Mouse (Mus musculus) midbrain, embryonic 15.5 days (tissue): ENCODE results near the gene Serpinb3d. TPM values are rescaled to one million over a fixed set of nuclear protein-coding genes. Genes with fewer than 3 reads are reported as not detected.
"Not testable (repeated sequence)": the region's sequence is repeated elsewhere in the genome, so short reads cannot be mapped to it uniquely, and the experiment has no call there.

ENCODE experiments used
- ATAC-seq: fragments of 200-750 bp; cut with Nextera tagmentation; replicated peaks from 2 replicates; pipeline ENCODE4 v1.8.0; 2017; ENCODE audit warnings: moderate TSS enrichment
- H3K27ac ChIP-seq: fragments of 300-500 bp; sonication (generic); 2 replicates; pipeline ENCODE4 v1.5.1; 2015; ENCODE audit warnings: mild to moderate bottlenecking, inconsistent platforms
- H3K27me3 ChIP-seq: fragments of 300-500 bp; sonication (generic); replicated peaks from 2 replicates; pipeline ENCODE4 v1.6.1; 2015; ENCODE audit warnings: inconsistent platforms
- H3K36me3 ChIP-seq: fragments of 300-500 bp; sonication (generic); replicated peaks from 2 replicates; pipeline ENCODE4 v1.6.1; 2015; ENCODE audit warnings: inconsistent platforms
- H3K4me1 ChIP-seq: fragments of 300-500 bp; sonication (generic); 2 replicates; pipeline ENCODE4 v1.6.1; 2015; ENCODE audit warnings: inconsistent platforms
- H3K4me2 ChIP-seq: fragments of 300-500 bp; sonication (generic); 2 replicates; pipeline ENCODE4 v1.6.1; 2015; ENCODE audit warnings: inconsistent platforms, mild to moderate bottlenecking, moderate library complexity
- H3K4me3 ChIP-seq: fragments of 300-500 bp; sonication (generic); 2 replicates; pipeline ENCODE4 v1.5.1; 2015; ENCODE audit warnings: mild to moderate bottlenecking, inconsistent platforms
- H3K9ac ChIP-seq: fragments of 300-500 bp; sonication (generic); 2 replicates; pipeline ENCODE4 v1.6.1; 2015; ENCODE audit warnings: mild to moderate bottlenecking, inconsistent platforms
- H3K9me3 ChIP-seq: fragments of 300-500 bp; sonication (generic); 2 replicates; pipeline ENCODE4 v1.6.1; 2016; ENCODE audit warnings: inconsistent platforms
- WGBS: fragments of 180-500 bp; shearing (Covaris S2); methylation state at CpG from one replicate; pipeline ENCODE4 v1.1.7; 2015; ENCODE audit warnings: mixed read lengths; 5-methylcytosine and 5-hydroxymethylcytosine counted together
- polyA plus RNA-seq: library from polyadenylated mRNA; unstranded; fragments of >200 nt; fragmentation: Nextera tagmentation; extraction: Ambion mirVana; gene quantifications from 2 replicates; pipeline ENCODE4 v1.2.1, GENCODE M21; 2015

The Serpinb3d gene
- not detected in 2 replicates for polyA plus RNA-seq

DNA sequence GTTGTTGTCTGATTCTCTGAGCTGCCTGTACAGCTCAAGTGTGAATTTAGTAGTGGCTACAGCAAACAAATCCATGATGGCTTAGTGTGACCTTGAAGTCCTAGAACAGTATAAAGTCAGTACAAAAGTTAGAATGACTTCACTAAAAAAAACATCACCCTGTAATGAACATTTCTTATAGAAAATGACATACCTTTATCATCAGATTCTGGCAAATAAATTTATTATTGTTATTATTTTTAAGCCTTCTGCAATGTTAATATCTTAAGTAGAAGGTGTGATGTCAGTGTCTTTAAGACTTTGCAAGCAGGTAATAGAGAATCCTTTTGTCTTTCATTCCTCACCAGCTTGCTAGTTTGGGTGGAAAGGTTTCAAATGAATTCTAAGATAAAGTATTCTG is at the start of gene Serpinb3d:
Serpinb3d (minus strand) TSS at position 101 of the 400 bp plus-strand sequence.
- Histone ChIP-seq H3K27me3 (no peaks in the 10 kb centered on the region), H3K9ac (no peak within 1 kb of the TSS), H3K36me3 (no peaks in the 10 kb centered on the region), H3K4me3 (no peak within 1 kb of the TSS), H3K27ac (no peak within 1 kb of the TSS), H3K9me3 (no peaks in the 10 kb centered on the region), H3K4me2 (no peak within 1 kb of the TSS), H3K4me1 (no peaks in the 10 kb centered on the region)
- no peak for ATAC-seq

DNA sequence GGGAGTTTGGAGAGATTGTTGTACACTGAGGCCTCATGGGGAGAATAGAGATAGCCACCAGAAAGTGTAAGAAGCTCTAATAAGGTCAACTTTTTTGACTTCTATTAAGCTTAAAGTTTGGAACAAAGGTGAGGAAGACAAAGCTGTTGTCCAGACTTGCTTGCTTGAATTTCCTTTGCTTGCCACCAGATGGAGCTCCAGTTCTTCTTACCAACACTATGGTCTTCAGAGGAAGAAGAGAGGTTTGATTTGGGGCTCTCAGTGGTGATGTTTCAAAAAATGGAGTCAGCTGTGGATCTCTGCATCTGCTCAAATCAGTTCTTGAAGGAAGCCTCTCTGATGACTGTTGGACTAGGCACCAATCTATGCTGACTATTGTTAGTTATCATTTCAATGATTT is 44.1 kb upstream of the Serpinb3d start:
- H3K9me3 ChIP-seq, H3K36me3 ChIP-seq, H3K4me2 ChIP-seq, H3K4me1 ChIP-seq, H3K27me3 ChIP-seq, H3K27ac ChIP-seq, H3K4me3 ChIP-seq, H3K9ac ChIP-seq, ATAC-seq: not testable (repeated sequence)

GRCm38 (mm10) chr1:107098417-107098816 is 15.1 kb upstream of the Serpinb3d start:
- WGBS, result 86% methylated on average over 2 of the region's 2 CpGs

GRCm38 (mm10) chr1:107052203-107052602 is 31.1 kb downstream of the Serpinb3d start, which contains the start of gene Serpinb3a:
TSS of gene Serpinb3a (minus strand) at chr1:107052303.
- Histone ChIP-seq H3K27me3 (no peaks in the 10 kb centered on the region), H3K36me3 (no peaks in the 10 kb centered on the region), H3K9me3 (no peaks in the 10 kb centered on the region), H3K9ac (no peak within 1 kb of the TSS), H3K4me2 (no peak within 1 kb of the TSS), H3K4me1 (no peaks in the 10 kb centered on the region), H3K4me3 (no peak within 1 kb of the TSS), H3K27ac (no peak within 1 kb of the TSS)
- ATAC-seq, result no peak
- 85% methylated on average over 1 of the region's 1 CpGs for WGBS

More at GRCm38 (mm10) chr1:107098417-107098816, 15.1 kb upstream of the Serpinb3d start:
- H3K4me2 ChIP-seq, result no peak overlapping the region
- H3K9me3 ChIP-seq, result no peaks in the 10 kb centered on the region
- no peaks in the 10 kb centered on the region for H3K27me3 ChIP-seq
- no peaks in the 10 kb centered on the region for H3K4me1 ChIP-seq
- H3K27ac ChIP-seq, result no peak overlapping the region
- no peak for ATAC-seq
- no peaks in the 10 kb centered on the region for H3K36me3 ChIP-seq
- H3K4me3 ChIP-seq, result no peak overlapping the region
- H3K9ac ChIP-seq, result no peak overlapping the region

DNA sequence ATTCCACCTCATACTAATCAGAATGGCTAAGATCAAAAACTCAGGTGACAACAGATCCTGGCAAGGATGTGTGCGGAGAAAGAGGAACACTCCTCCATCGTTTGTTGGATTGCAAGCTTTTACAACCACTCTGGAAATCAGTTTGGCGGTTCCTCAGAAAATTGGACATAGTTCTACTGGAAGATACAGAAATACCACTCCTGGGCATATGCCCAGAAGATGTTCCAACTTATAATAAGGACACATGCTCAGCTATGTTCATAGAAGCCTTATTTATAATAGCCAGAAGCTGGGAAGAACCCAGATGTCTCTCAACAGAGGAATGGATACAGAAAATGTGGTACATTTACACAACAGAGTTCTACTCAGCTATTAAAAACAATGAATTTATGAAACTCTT is 49.1 kb downstream of the Serpinb3d start:
- not testable (repeated sequence) for H3K9ac ChIP-seq, ATAC-seq, H3K27ac ChIP-seq, H3K9me3 ChIP-seq, H3K4me3 ChIP-seq, H3K4me2 ChIP-seq, H3K27me3 ChIP-seq, H3K36me3 ChIP-seq, H3K4me1 ChIP-seq
- 89% methylated on average over 3 of the region's 3 CpGs for WGBS

Other genes with a start within 250 kb of the Serpinb3d start
- 0.08 and 0.09 TPM in 2 replicates for gene Serpinb5, start 222.3 kb downstream of the Serpinb3d start, polyA plus RNA-seq
- gene Serpinb12, start 149.1 kb downstream of the Serpinb3d start, polyA plus RNA-seq, result not detected in 2 replicates
- gene Serpinb13, start 102.5 kb downstream of the Serpinb3d start, polyA plus RNA-seq, result not detected in 2 replicates
- not detected in 2 replicates for gene Serpinb3a, start 31.2 kb downstream of the Serpinb3d start, polyA plus RNA-seq
- gene Serpinb3b, start 194.9 kb upstream of the Serpinb3d start, polyA plus RNA-seq, result not detected in 2 replicates
- gene Serpinb3c, start 194.9 kb upstream of the Serpinb3d start, polyA plus RNA-seq, result not detected in 2 replicates